Mouse (Mus musculus) CD4-positive, CD25-positive, alpha-beta regulatory T cell, adult 2 months (primary cell): ENCODE measurements around the gene Ier5l.

Source experiments
- DNase-seq: peaks from one replicate; pipeline ENCODE4 v3.0.0-alpha.2; 2012; ENCODE audit warnings: low read depth, low spot score

The Ier5l gene

GRCm38 (mm10) chr2:30441518-30442497, 32.2 kb downstream of the Ier5l start:
- peak; percentile 82 for DNase-seq

- DNase-seq = peak; percentile 90
Observed at GRCm38 (mm10) chr2:30440701-30441517, 33.1 kb downstream of the Ier5l start.

GRCm38 (mm10) chr2:30440211-30440700, 33.8 kb downstream of the Ier5l start:
- DNase-seq = no peak

GRCm38 (mm10) chr2:30439631-30440030, 34.4 kb downstream of the Ier5l start:
- DNase-seq = no peak

- DNase-seq = no peak
Observed at GRCm38 (mm10) chr2:30437791-30438190, 36.2 kb downstream of the Ier5l start.

- no peak for DNase-seq
Observed at GRCm38 (mm10) chr2:30436809-30437208, 37.2 kb downstream of the Ier5l start.

GRCm38 (mm10) chr2:30436156-30436545, 37.9 kb downstream of the Ier5l start:
- no peak for DNase-seq

- DNase-seq = peak; percentile 88
Observed at GRCm38 (mm10) chr2:30435326-30436155, 38.5 kb downstream of the Ier5l start.

- DNase-seq = no peak
Observed at GRCm38 (mm10) chr2:30429156-30429555, 44.9 kb downstream of the Ier5l start.
